Mouse (Mus musculus): Measurements from ENCODE around the gene Acsl3. TPM values are rescaled to one million over a fixed set of nuclear protein-coding genes. Genes with fewer than 3 reads are reported as not detected.

Gene Acsl3
- polyA plus RNA-seq, 1 experiment from 2014 or later = 109 TPM

DNA sequence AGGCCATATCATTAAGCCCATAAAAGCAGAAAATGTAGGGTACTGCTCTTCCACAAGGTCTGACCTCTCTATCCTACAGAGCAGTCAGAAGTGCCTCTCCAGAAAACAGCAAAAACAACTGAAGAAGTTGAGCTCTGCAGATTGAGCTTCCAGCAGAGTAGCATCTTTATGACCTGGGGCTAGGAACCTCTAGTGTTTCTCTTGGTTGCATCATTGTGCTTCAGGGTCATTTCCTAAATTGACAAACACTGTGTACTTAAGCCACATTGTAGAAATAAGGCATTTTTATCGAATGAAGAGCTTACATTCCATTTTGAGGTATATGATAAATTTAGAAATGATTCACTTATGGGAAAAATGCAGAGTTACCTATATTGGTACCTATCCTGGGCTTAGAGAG is 9.0 kb downstream of the Acsl3 start:
- Histone ChIP-seq H3K4me3 (replicated peaks; ENCODE audit: low read length) (no peak overlapping the region), H3K4me2 (replicated peaks) (no peak overlapping the region), H3K36me3 (replicated peaks; ENCODE audit: control insufficient read depth, insufficient read depth) (peaks cover 54% of the 10 kb centered on the region), H3K9me3 (ENCODE audit: control insufficient read depth, low read length) (no peaks in the 10 kb centered on the region), H3K4me1 (replicated peaks; ENCODE audit: control insufficient read depth, insufficient read depth, low read length) (no peaks in the 10 kb centered on the region), H3K27me3 (ENCODE audit: control insufficient read depth, insufficient read depth, low read length) (no peaks in the 10 kb centered on the region), H3K27ac (no peak overlapping the region), H3K9ac (no peak overlapping the region)
- 100% methylated on average over 1 of the region's 1 CpGs for WGBS
- DNase-seq (ENCODE audit: low spot score) = no peak
- ATAC-seq (ENCODE audit: low FRiP score) = no peak

DNA sequence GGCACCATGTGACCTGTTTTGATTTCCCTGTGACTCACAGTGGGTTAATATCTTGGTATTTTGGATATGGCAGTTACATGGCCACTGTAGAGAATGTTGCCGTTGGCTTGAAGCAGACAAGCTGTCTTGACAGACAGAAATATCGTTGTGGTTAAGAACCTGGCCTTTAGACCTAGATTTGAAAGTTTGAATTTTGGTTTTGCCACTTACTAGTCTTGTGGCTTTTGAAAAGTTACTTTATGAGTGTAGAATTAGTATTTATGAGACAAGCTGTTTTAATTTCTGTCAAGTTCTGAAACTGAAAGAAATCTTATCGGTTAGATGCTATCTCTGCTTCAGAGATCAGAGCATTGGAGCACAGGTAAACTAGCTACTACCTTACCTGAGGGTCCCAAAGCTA is 24.7 kb downstream of the Acsl3 start:
- Histone ChIP-seq H3K4me1 (replicated peaks; ENCODE audit: control insufficient read depth, insufficient read depth, low read length) (no peaks in the 10 kb centered on the region), H3K27ac (no peak overlapping the region), H3K9me3 (ENCODE audit: control insufficient read depth, low read length) (no peaks in the 10 kb centered on the region), H3K36me3 (replicated peaks; ENCODE audit: control insufficient read depth, insufficient read depth) (peaks cover 12% of the 10 kb centered on the region; the same call in 1 of the 2 replicates), H3K4me2 (replicated peaks) (no peak overlapping the region), H3K4me3 (replicated peaks; ENCODE audit: low read length) (no peak overlapping the region), H3K9ac (no peak overlapping the region), H3K27me3 (ENCODE audit: control insufficient read depth, insufficient read depth, low read length) (no peaks in the 10 kb centered on the region)
- ATAC-seq (ENCODE audit: low FRiP score) (no peak), DNase-seq (ENCODE audit: low spot score) (no peak)
- 92% methylated on average over 3 of the region's 3 CpGs for WGBS

DNA sequence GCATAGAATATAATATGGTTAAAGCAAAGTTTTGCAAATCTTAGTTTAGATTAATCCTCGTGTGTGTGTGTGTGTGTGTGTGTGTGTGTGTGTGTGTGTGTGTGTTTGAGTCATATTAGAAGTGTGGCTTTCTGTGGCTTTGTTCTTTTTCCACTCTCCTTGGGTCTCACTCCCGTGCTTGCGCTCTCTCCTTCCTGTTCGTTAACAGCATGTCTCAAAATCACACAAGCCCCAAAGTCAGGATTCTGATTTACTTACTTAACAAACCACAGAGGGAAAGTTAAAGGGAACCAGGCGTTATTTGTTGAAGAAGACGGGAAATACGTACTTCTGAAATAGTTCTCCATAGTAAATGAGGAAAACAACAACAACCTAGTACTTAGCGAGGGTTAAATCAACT is 26.5 kb downstream of the Acsl3 start:
- Histone ChIP-seq H3K9me3 (ENCODE audit: control insufficient read depth, low read length) (no peaks in the 10 kb centered on the region), H3K27me3 (ENCODE audit: control insufficient read depth, insufficient read depth, low read length) (no peaks in the 10 kb centered on the region), H3K4me1 (replicated peaks; ENCODE audit: control insufficient read depth, insufficient read depth, low read length) (no peaks in the 10 kb centered on the region), H3K36me3 (replicated peaks; ENCODE audit: control insufficient read depth, insufficient read depth) (peaks cover 12% of the 10 kb centered on the region; the same call in 1 of the 2 replicates), H3K9ac (no peak overlapping the region), H3K4me2 (replicated peaks) (no peak overlapping the region), H3K27ac (no peak overlapping the region), H3K4me3 (replicated peaks; ENCODE audit: low read length) (no peak overlapping the region)
- WGBS = 91% methylated on average over 8 of the region's 8 CpGs
- ATAC-seq (ENCODE audit: low FRiP score) (no peak), DNase-seq (ENCODE audit: low spot score) (no peak)

DNA sequence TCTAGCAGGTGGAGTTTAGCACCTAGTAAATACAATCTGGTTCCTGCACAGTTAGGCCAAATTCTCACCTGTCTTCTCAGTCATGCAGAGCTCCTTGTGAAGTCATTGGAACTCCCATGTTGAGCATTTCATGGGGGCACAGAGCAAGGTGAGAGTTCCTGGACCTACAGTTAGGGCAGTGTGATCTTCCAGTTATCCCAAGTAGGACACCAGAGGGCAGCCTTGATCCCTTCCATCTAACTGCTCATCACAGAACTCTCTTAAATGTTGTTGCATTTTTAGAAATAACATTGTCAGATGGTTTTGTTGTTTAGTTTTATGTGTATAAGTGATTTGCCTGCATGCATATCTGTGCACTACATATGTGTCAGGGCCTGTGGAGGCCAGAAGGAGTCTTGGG is 29.2 kb downstream of the Acsl3 start:
- no peaks in the 10 kb centered on the region for H3K27me3 ChIP-seq (ENCODE audit: control insufficient read depth, insufficient read depth, low read length)
- no peaks in the 10 kb centered on the region for H3K9me3 ChIP-seq (ENCODE audit: control insufficient read depth, low read length)
- no peak overlapping the region for H3K27ac ChIP-seq
- peak; percentile 17; the same call in 1 of the 2 replicates for ATAC-seq (ENCODE audit: low FRiP score)
- H3K4me1 ChIP-seq (replicated peaks; ENCODE audit: control insufficient read depth, insufficient read depth, low read length) = no peaks in the 10 kb centered on the region
- DNase-seq (ENCODE audit: low spot score) = peak; percentile 38
- H3K36me3 ChIP-seq (replicated peaks; ENCODE audit: control insufficient read depth, insufficient read depth) = peaks cover 27% of the 10 kb centered on the region
- no peak overlapping the region for H3K9ac ChIP-seq
- no peak overlapping the region for H3K4me2 ChIP-seq (replicated peaks)
- no peak overlapping the region for H3K4me3 ChIP-seq (replicated peaks; ENCODE audit: low read length)

DNA sequence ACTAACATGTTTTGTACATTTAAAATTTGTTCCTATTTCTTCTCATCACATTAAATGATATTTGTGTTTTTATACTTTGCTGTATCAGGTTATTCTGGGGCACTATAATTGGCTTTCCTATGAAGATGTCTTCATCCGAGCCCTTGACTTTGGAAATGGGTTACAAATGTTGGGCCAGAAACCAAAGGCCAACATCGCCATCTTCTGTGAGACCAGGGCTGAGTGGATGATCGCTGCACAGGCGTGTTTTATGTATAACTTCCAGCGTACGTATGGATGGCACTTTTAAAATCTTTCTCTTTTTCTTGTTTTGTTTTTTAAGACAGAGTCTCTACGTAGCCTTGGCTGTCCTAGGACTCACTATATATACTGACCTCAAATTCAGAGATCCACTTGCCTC is 30.5 kb downstream of the Acsl3 start:
- no peak overlapping the region for H3K4me3 ChIP-seq (replicated peaks; ENCODE audit: low read length)
- no peak overlapping the region for H3K27ac ChIP-seq
- no peak overlapping the region for H3K4me2 ChIP-seq (replicated peaks)
- no peak overlapping the region for H3K9ac ChIP-seq
- no peaks in the 10 kb centered on the region for H3K9me3 ChIP-seq (ENCODE audit: control insufficient read depth, low read length)
- no peaks in the 10 kb centered on the region for H3K27me3 ChIP-seq (ENCODE audit: control insufficient read depth, insufficient read depth, low read length)
- ATAC-seq (ENCODE audit: low FRiP score) (no peak), DNase-seq (ENCODE audit: low spot score) (no peak)
- H3K36me3 ChIP-seq (replicated peaks; ENCODE audit: control insufficient read depth, insufficient read depth) = peaks cover 30% of the 10 kb centered on the region
- no peaks in the 10 kb centered on the region for H3K4me1 ChIP-seq (replicated peaks; ENCODE audit: control insufficient read depth, insufficient read depth, low read length)
- WGBS = 91% methylated on average over 7 of the region's 7 CpGs

DNA sequence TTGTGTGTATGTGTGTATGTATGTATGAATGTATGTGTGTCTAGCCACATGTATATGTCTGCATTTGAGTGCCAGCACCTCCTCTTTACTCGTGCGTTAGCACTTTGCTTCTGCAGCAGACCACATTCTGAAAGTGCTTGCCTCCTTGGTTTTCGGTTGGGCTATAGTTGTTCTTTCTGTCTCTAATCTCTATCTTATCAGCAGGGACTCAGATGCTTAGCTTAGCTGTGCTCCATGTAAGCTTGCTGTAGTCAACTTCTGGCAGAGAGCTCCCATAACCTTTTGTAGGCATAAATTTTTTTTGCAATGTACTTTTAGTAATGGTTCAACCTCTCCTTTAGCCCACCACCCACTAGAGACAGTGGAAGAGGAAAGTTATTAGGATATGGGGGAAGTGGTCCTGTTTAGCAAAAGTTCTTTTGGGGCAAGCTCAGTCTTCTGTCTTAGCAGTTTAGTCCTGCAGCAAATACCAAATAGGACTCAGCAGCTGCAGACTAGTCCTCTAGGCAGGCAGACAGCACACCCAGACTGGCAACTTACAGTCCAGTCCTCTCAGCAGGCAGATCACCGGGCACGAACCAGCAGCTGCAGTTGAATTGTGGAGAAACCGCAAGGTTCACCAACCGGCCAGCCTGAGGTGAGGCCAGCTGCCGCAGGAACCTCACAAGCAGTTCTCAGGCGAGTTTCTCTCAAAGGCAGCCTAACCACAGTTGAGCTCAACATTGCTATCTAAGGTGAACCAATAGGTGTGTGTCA is 37.1 kb downstream of the Acsl3 start:
- H3K9me3 ChIP-seq (ENCODE audit: control insufficient read depth, low read length) = no peaks in the 10 kb centered on the region

DNA sequence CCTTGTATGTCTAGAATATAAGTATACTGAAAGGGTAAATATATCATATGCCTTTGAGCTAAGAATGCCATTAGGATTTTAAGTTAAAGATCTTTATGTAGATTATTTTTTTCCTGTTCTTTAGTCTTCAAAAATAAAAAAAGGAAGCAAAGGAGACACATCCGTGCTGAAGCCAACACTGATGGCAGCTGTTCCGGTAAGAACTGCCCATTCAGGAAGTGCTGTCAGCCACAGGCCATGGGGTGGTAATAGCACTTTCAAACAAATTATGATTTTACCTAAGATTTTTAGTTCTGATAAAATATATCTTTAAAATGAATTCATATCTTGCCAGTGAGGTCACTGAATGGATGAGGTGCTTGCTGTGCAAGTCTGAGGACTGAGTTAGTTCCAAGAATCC is 38.7 kb downstream of the Acsl3 start:
- H3K9ac ChIP-seq = no peak overlapping the region
- no peaks in the 10 kb centered on the region for H3K9me3 ChIP-seq (ENCODE audit: control insufficient read depth, low read length)
- 90% methylated on average over 2 of the region's 2 CpGs for WGBS
- ATAC-seq (ENCODE audit: low FRiP score) (no peak), DNase-seq (ENCODE audit: low spot score) (no peak)
- H3K4me2 ChIP-seq (replicated peaks) = no peak overlapping the region
- H3K27me3 ChIP-seq (ENCODE audit: control insufficient read depth, insufficient read depth, low read length) = no peaks in the 10 kb centered on the region
- no peaks in the 10 kb centered on the region for H3K4me1 ChIP-seq (replicated peaks; ENCODE audit: control insufficient read depth, insufficient read depth, low read length)
- no peak overlapping the region for H3K27ac ChIP-seq
- H3K4me3 ChIP-seq (replicated peaks; ENCODE audit: low read length) = no peak overlapping the region
- H3K36me3 ChIP-seq (replicated peaks; ENCODE audit: control insufficient read depth, insufficient read depth) = peaks cover 81% of the 10 kb centered on the region

More for the DNA sequence above, 37.1 kb downstream of the Acsl3 start:
- no peak overlapping the region for H3K9ac ChIP-seq
- ATAC-seq (ENCODE audit: low FRiP score) = no peak
- no peak for DNase-seq (ENCODE audit: low spot score)
- H3K27me3 ChIP-seq (ENCODE audit: control insufficient read depth, insufficient read depth, low read length) = no peaks in the 10 kb centered on the region
- H3K36me3 ChIP-seq (replicated peaks; ENCODE audit: control insufficient read depth, insufficient read depth) = peaks cover 82% of the 10 kb centered on the region
- H3K4me2 ChIP-seq (replicated peaks) = no peak overlapping the region
- H3K4me1 ChIP-seq (replicated peaks; ENCODE audit: control insufficient read depth, insufficient read depth, low read length) = no peaks in the 10 kb centered on the region
- WGBS = 95% methylated on average over 9 of the region's 9 CpGs
- no peak overlapping the region for H3K27ac ChIP-seq
- H3K4me3 ChIP-seq (replicated peaks; ENCODE audit: low read length) = no peak overlapping the region

DNA sequence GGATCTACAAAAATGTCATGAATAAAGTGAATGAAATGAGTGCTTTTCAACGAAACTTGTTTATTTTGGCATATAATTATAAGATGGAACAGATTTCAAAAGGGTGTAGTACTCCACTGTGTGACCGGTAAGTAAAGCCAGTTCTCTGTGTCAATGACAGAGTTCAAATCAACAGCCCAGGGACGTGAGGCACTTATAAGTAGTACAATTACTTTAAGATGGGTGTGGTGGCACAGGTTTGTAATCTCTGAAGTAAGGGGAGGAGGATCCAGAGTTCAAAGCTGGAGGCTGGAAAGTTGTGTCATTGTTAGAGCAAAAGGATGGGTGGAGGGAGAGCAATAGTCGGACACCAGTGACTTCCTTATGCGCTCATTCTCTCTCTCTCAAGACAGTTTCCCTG is 39.3 kb downstream of the Acsl3 start:
- H3K9ac ChIP-seq = no peak overlapping the region
- H3K36me3 ChIP-seq (replicated peaks; ENCODE audit: control insufficient read depth, insufficient read depth) = peaks cover 84% of the 10 kb centered on the region
- no peak overlapping the region for H3K27ac ChIP-seq
- no peaks in the 10 kb centered on the region for H3K9me3 ChIP-seq (ENCODE audit: control insufficient read depth, low read length)
- no peaks in the 10 kb centered on the region for H3K4me1 ChIP-seq (replicated peaks; ENCODE audit: control insufficient read depth, insufficient read depth, low read length)
- 89% methylated on average over 5 of the region's 5 CpGs for WGBS
- no peaks in the 10 kb centered on the region for H3K27me3 ChIP-seq (ENCODE audit: control insufficient read depth, insufficient read depth, low read length)
- ATAC-seq (ENCODE audit: low FRiP score) = no peak
- DNase-seq (ENCODE audit: low spot score) = no peak
- H3K4me2 ChIP-seq (replicated peaks) = no peak overlapping the region
- H3K4me3 ChIP-seq (replicated peaks; ENCODE audit: low read length) = no peak overlapping the region

DNA sequence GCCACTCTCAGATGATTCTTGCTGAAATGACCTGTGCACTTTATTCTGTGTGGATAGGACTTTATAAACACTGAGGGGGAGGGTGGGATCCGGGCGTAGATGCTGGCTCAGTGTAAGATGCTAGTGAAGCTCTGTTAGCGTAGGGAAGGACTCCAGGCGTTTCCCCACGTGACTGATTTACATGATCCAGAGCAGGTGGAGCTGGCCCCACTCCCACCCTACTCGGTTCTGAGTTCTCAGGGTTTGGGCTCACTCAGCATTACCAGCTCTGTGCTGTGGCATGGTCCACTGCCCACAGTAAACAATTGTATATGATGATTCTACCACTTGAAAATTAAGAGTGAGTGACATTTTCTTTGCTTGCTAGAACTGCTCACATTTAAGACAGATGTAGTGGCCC is 40.5 kb downstream of the Acsl3 start:
- WGBS = 73% methylated on average over 6 of the region's 6 CpGs
- ATAC-seq (ENCODE audit: low FRiP score) = no peak
- peaks cover 84% of the 10 kb centered on the region for H3K36me3 ChIP-seq (replicated peaks; ENCODE audit: control insufficient read depth, insufficient read depth)

DNA sequence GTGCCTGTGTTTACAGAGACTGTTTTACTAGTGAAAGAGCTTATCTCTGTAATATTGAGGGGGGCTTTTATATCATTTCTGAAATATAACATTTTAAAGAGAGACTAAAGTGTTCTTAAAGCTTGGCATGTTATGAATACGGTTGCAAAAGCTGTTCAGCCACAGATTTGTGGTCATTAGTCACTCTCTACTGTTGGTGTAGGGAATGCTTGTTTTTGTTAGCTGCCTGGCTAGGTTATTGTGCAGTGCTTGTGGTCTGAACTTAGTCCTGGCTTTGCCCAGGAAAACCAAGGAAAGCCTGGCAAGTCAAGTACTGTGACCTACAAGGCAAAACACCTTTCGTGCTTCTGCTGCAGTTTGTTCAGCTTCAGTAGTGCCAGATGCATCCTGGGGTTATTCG is 44.1 kb downstream of the Acsl3 start:
- DNase-seq (ENCODE audit: low spot score) = no peak
- Histone ChIP-seq H3K4me2 (replicated peaks) (no peak overlapping the region), H3K4me1 (replicated peaks; ENCODE audit: control insufficient read depth, insufficient read depth, low read length) (no peaks in the 10 kb centered on the region), H3K9me3 (ENCODE audit: control insufficient read depth, low read length) (no peaks in the 10 kb centered on the region), H3K4me3 (replicated peaks; ENCODE audit: low read length) (no peak overlapping the region), H3K27ac (no peak overlapping the region), H3K36me3 (replicated peaks; ENCODE audit: control insufficient read depth, insufficient read depth) (peaks cover 88% of the 10 kb centered on the region), H3K9ac (no peak overlapping the region), H3K27me3 (ENCODE audit: control insufficient read depth, insufficient read depth, low read length) (no peaks in the 10 kb centered on the region)
- WGBS = 96% methylated on average over 3 of the region's 3 CpGs
- ATAC-seq (ENCODE audit: low FRiP score) = no peak

More for the DNA sequence above, 40.5 kb downstream of the Acsl3 start:
- Histone ChIP-seq H3K4me2 (replicated peaks) (no peak overlapping the region), H3K27me3 (ENCODE audit: control insufficient read depth, insufficient read depth, low read length) (no peaks in the 10 kb centered on the region), H3K27ac (no peak overlapping the region), H3K9me3 (ENCODE audit: control insufficient read depth, low read length) (no peaks in the 10 kb centered on the region), H3K4me1 (replicated peaks; ENCODE audit: control insufficient read depth, insufficient read depth, low read length) (no peaks in the 10 kb centered on the region), H3K9ac (no peak overlapping the region), H3K4me3 (replicated peaks; ENCODE audit: low read length) (no peak overlapping the region)
- DNase-seq (ENCODE audit: low spot score) = no peak
